Mouse (Mus musculus): ENCODE data around the gene Kcnt2. TPM values are rescaled to one million over a fixed set of nuclear protein-coding genes. Genes with fewer than 3 reads are reported as not detected.

Kcnt2 gene
- polyA plus RNA-seq (2012; rRNA removed), result 0.05 TPM in 1 of 2 replicates, not detected in the other

GRCm38 (mm10) chr1:140245876-140246597, at the start of gene Kcnt2:
TSS of gene Kcnt2 (plus strand) at chr1:140246158.

Other genes starting within 250 kb of the Kcnt2 start
- gene Cfh, start 62.4 kb upstream of the Kcnt2 start, polyA plus RNA-seq (2012; rRNA removed), result 0.06 and 0.19 TPM in 2 replicates

Measured in stomach, adult 2 months (tissue).